Mouse (Mus musculus) kidney, adult 2 months (tissue): ENCODE data around the gene Nedd1.

Experiments used
- CTCF ChIP-seq: fragments of 200-500 bp; conservative IDR thresholded peaks from 2 replicates; pipeline ENCODE4 v1.5.1; 2011; ENCODE audit warnings: low read depth, mild to moderate bottlenecking, control low read depth, low read length, moderate library complexity, mixed read lengths; ENCODE audit not compliant: insufficient read depth, insufficient read length
- POLR2A ChIP-seq: fragments of 200-500 bp; IDR thresholded peaks from one replicate; pipeline ENCODE4 v1.6.1; 2011; ENCODE audit warnings: low read depth, low read length, control low read depth

DNA sequence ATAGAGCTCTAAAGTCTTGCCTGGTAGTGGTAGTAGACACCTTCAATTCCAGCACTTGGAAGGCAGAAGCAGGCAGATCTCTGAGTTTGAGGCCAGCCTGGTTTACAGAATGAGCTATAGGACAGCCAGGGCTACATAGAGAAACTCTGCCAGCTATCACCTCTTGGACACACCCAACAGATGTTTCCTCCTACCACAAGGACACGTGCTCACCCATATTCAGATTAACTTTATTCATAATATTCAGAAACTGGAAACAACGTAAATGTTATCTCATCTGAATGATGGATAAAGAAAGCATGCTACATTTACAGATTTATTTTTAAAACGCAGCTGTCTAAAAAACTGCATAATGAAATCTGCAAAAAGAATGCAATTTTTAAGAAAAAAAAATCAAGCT is 8.1 kb upstream of the Nedd1 start:
- TF ChIP-seq CTCF: no peak
- TF ChIP-seq POLR2A: no peak
